Mouse (Mus musculus) natural killer cell, adult 2 months (primary cell): ENCODE measurements around the gene Baz2a.
"Not testable (repeated sequence)": the region's sequence is repeated elsewhere in the genome, so short reads cannot be mapped to it uniquely, and the experiment has no call there.

Source experiments
- DNase-seq, 2 experiments: peaks; one replicate each; pipeline ENCODE4 v3.0.0; 2022; ENCODE audit warnings: low spot score in 2 of 2

Baz2a gene

DNA sequence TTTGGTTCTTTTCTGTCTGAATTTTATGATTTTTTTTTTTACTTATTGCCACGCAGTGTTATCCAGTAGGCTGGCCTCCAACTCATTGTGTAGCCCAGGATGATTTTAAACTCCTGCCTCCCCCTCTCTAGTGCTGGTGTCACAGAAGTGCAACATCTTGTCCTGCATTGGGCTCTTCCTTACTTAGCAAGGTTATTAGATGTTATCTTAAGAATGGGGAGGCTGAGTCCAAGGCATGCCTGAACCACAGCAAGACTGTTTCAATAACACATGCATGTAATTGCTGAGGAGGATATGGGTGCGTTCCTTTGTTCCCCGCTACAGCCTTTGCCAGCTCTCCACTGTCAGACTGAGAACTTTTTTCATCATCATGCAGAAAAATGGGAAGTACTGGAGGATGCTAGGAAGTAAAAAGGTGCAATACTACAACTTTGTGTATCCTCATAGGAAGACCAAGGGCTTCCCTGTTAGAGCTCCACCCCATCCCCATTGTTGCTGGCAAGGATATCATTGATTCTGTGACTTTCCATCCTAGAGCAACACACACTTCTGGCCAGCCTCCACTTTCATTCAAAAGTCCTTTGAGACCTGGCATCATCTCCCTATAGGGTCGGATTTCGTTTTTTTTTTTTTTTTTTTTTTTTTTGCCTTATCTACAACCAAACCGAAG lies 9.4 kb upstream of the Baz2a start:
- no peak for DNase-seq

- no peak for DNase-seq
These were observed 8.9 kb upstream of the Baz2a start for GRCm38 (mm10) chr10:128082477-128082808.

- DNase-seq = peak; percentile 98 to 99
These were observed 8.4 kb upstream of the Baz2a start, which contains the start of gene Atp5b for GRCm38 (mm10) chr10:128082880-128083421. Atp5b (plus strand) TSS chr10:128083273.

- peak in 1 of 2 experiments; percentile 24 for DNase-seq
These were observed 7.7 kb upstream of the Baz2a start for GRCm38 (mm10) chr10:128083688-128084087.

- no peak for DNase-seq
These were observed 7.2 kb upstream of the Baz2a start for GRCm38 (mm10) chr10:128084160-128084559.

- peak in 1 of 2 experiments; percentile 32 for DNase-seq
These were observed 5.0 kb upstream of the Baz2a start for GRCm38 (mm10) chr10:128086391-128086790.

GRCm38 (mm10) chr10:128087216-128087615 lies 4.2 kb upstream of the Baz2a start:
- not testable (repeated sequence) for DNase-seq

DNA sequence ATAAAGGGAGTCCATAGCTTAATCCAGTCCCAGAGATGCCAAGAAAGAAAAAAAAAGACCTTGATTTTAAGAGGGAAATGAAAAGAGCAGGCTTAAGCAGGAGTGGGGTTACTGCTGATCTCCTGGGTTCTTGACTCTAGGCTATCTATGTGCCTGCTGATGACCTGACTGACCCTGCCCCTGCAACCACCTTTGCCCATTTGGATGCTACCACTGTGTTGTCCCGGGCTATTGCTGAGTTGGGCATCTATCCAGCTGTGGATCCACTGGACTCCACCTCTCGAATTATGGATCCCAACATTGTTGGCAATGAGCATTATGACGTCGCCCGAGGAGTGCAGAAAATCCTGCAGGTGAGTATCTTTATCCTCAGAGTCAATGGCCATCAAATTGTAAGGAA lies 3.2 kb upstream of the Baz2a start:
- no peak for DNase-seq

DNA sequence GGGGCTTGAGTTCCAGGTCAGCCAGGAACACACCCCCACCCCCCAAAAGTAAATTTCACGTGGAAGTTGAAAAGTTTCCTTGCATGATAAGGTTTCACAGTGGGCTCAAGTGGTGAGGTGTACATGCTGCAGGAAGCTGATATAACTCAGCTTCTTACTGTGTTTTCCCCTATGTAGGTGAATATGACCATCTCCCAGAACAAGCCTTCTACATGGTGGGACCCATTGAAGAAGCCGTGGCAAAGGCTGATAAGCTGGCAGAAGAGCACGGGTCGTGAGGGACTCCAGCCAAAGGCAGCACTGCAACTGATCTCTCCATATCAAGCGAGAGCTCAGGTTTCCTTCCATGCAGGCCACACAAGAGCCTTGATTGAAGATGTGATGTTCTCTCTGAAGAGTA lies 1.5 kb upstream of the Baz2a start:
- no peak for DNase-seq

DNA sequence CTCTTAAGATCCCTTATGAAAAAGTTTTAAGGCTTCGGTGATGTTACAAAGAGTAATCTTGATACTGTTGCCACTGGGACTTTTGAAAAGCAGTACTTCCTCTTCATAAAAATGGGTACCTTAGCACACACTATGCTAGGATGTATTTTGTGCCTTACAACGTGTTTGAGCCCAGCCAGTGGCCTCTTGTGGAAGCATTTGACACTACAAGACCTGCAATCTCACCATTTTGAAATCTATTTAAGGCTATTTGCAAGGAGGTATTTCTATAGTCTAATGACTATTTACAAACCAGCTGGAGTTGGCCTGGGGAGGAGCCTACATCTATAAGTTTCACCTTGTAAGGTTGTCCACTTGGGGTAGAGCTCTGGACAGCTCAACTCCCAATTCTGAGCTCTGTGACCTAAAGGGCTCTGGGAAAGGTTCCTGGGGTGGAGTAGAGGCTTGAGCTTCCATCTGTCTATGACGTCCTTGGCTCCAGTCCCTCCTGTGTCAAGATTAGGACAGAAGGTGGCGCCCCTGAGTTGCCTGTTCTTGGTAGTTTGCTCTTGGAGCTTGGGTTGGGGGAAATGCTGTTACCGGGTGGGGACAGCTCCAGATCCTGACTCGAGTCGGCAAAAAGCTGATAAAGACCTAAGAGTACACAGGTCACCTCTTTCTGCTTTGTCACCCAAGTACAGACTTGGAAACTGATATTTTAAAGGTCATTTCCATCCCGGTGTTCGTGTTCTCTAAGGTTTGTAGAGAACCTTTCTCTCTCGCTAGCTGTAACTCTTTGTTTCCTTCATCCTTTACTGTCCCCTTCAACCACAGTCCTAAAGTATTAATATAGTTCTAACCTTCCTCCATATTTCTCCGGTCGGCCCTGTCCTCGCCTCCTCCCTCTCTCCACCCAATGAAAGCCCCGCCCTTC lies 470 bp upstream of the Baz2a start:
- peak; percentile 82 to 90 for DNase-seq

GRCm38 (mm10) chr10:128092506-128093495 lies 1.4 kb downstream of the Baz2a start:
- peak; percentile 40 to 81 for DNase-seq

- DNase-seq = peak; percentile 60 to 68
These were observed 2.3 kb downstream of the Baz2a start for GRCm38 (mm10) chr10:128093496-128094294.

DNA sequence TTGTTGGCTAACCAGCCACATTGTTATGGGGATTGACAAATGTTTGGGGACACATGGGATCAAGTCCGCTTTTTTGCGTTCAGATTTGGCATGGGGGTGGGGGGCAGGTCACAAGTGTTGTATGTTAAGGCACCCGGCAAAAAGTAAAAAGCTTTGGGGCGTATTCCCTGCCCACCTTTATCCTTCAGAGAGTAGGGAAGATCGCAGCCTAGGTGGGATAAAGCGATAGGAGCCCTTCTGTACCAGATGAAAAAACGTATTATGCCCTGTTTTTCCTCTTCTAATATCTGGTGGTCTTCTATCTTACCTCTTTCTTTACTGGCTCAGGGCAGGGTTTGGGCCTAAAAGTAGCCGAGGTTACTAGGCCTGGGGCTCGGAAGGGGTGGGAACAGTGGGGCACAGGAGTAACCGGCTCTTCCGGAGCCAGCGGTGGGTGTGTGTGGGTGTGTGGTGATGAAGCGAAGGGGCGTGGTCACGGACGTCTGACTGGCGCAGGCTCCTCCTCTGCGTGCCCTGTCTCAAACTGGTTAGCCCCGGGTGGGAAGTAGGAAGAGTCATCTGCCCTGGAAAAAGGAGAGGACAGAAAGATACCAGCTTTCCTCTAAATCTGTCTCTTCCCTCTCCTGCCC lies 3.1 kb downstream of the Baz2a start:
- DNase-seq = peak; percentile 90 to 92

DNA sequence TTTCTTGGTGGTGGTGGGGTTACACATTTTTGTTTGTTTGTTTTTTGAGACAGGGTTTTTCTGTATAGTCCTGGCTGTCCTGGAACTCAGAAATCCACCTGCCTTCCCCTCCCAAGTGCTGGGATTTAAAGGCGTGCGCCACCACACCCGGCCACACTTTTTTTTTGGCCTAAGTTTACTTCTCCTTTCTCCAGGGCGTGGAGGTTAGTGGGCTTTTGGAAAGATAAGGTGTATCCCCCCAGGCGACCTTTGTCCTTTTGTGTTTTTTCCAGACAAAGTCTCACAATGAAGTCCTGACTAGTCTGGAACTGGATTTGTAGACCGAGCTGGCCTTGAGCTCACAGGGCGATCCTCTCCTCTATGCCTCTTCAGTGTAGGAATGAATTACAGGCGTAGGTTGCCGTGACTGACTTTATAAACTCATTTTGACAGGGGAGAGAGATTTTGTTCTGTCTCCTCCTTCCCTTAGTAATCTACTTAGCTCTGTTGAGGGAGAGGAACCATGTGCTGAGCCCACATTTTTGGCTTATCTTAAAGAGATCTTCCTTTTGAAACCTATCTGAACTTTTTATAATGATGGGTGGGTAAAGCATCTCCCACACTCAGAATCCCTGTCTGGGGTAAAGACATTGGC lies 3.7 kb downstream of the Baz2a start:
- DNase-seq = no peak

DNA sequence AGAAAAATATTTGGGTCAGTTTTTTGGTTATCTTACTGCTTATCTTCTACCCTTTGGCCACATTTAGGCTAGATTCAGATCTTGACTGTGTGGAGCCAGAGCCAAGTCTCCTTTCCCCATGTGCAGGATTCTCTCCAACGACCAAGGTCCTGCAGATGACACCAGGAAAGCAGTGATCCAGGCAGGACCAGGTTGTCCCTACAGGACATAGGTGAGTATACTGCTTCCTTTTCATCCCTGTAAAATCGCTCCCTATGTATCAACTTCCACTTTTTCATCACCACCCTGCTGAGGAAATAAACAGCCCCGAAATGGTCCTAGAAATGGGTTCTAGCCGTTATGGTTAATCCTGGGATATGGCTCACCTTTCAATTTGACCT lies 4.9 kb downstream of the Baz2a start:
- DNase-seq = no peak

DNA sequence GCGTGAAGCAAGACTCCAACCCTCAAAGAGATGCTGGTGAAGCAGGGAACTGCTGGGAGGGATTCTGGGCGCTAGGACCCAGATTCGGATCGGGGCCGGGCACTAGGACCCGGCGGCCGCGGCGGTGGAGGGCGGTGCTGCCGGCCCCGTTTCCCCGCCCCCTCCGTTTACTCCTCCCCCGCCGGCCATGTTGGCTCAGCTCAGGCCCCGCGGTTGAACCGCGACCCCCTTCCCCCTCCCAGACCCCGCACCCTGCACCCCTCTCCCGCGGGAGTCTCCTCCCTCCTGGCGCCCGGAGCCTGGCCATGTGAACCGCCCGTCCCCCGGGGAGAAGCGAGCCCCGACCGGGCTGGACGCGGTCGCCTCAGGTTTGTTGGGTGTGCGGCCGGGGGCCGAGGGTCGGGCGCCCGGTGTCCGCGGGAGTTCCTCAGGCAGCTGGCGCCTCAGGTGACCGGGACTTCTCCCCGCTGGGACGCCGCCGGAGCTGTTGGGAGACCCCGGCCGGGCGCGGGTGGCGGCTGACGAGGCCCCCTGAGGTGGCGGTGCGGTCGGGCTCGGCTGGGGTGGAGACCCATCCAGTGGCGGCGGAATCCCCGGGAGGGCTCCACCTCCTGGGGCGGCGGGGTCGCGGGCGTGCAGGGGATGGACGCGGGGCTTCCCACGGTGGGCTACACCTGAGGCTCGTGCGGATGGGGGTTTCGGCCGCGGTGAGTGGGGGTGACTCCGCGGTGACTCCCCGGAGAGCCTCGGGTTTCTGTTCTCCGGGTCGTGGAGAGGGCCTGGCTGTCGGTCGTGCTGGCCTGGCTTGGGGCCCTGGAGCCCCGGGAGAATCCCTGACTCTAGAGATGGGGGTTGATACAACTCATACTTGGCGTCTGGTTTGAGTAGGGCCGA lies 5.6 kb downstream of the Baz2a start:
- DNase-seq = peak; percentile 63 to 76

GRCm38 (mm10) chr10:128097587-128097971 lies 6.2 kb downstream of the Baz2a start:
- DNase-seq = peak; percentile 68 to 72

DNA sequence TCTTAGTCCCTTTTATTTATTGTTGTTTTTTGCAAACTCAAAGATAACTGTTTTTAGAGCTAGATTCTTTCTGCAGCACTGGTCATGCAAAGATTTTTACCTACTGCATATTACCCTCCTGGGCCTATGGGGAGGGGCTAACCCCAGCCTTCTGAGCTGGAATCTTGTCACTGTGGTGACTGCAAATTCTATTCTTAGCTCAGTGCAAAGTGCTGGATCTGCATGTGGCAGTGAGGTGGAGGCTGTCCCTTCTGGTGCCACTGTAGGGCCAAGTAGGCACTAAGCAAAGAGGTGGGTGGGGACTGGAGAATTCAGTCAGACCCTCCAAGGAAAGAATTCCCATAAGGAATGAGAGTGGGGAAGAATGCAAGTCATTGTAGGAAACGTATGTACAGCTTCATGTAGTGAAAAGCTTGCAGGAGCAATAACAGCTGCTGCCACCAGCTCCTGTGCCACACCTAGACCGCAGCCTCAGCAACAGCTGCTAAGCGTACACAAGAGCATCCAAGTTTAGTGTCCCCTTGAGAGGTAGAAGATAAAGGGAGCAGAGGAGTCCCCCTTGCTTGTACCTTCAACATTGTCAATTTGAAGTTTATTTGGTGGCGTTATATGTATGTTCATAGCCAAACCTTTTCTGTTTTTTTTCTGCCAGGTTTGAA lies 18.9 kb downstream of the Baz2a start:
- no peak for DNase-seq
